Mouse (Mus musculus): ENCODE measurements around the gene Itpr1. TPM values are rescaled to one million over a fixed set of nuclear protein-coding genes. Genes with fewer than 3 reads are reported as not detected.

The Itpr1 gene
- total RNA-seq, 2 experiments from 2014 or later, result 106 to 129 TPM

DNA sequence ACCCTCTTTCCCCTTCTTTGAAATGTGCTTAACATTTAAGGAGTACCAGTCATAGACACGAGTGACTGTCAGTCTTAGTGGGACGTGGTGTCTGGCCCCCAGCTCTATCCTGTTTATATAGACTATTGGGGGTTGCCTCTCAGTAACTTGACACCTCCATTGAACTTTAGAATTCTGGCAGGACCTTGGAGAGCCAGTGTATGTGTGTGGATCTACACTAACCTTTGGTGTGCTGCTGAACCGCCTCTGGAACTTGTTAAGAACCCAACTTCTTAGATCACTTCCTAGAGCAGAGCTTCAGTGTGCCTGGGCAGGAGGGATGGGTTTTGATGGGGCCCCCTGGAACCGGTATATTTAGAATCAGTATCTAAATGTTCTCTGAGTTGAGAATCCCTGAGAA lies 26.2 kb downstream of the Itpr1 start:
- no peak for DNase-seq (ENCODE audit: low spot score in 2 of 2)

- DNase-seq (ENCODE audit: low spot score in 2 of 2), result no peak
Measured at GRCm38 (mm10) chr6:108240004-108240403, 27.1 kb downstream of the Itpr1 start.

DNA sequence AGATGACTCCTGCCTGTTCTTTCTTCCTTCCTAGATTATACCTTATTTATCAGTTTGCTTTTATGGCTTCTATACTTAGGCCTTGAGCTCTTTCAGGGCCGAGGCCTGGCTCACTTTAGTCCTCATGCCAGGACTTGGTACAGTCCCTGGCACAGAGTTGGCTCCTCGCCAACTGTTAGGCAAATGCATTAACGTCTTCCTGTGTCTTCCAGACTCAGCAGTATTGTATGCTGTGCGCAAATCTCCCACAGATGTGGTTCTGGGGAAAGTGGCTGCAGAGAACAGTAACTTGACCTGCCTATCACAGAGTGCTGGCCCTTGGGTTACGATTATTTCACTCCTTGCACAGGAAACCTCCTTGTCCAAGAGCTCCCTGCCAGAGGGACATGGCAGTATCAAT lies 27.9 kb downstream of the Itpr1 start:
- DNase-seq (ENCODE audit: low spot score in 2 of 2), result peak in 1 of 2 experiments; percentile 21

DNA sequence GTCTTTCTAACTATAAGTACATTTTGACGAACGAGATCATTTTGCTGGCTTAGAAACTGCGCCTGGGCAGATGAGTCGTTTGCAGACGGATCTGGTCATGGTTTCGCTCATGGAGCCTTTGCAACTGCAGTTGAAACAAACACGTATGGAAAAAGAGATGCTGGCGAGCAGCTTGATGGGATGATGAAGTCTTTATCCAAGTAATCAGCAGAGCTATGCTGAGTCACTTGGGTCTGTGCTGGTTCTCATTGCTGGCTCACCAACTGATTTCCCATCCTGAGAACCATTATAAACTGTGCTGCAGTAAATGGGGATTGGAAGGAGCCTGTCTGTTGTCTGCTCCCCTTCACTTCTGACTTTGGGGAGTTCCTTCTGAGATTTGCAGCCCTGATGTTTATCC lies 31.7 kb downstream of the Itpr1 start:
- DNase-seq (ENCODE audit: low spot score in 2 of 2), result no peak

- no peak for DNase-seq (ENCODE audit: low spot score in 2 of 2)
Measured at GRCm38 (mm10) chr6:108246369-108247085, 33.6 kb downstream of the Itpr1 start.

DNA sequence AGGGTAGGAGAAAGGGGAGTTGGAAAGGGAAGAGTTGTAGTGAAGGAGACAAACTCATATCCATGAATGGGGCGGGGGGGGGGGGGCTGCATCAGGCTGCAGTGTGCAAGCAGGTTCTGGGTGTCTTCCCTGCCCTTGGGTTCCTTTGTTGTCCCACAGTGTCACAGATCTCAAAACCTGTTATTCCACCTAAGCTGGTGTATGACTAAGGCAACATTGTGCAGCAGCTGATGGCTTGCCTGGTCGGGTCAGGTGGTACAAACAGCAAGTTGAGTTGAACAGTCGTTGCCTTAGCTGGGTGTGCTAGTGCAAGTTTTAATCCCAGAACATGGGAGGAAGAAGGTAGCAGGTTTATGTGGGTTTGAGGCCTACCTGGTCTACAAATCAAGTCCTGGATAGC lies 34.3 kb downstream of the Itpr1 start:
- no peak for DNase-seq (ENCODE audit: low spot score in 2 of 2)

- DNase-seq (ENCODE audit: low spot score in 2 of 2), result no peak
Measured at GRCm38 (mm10) chr6:108248519-108248918, 35.6 kb downstream of the Itpr1 start.

DNA sequence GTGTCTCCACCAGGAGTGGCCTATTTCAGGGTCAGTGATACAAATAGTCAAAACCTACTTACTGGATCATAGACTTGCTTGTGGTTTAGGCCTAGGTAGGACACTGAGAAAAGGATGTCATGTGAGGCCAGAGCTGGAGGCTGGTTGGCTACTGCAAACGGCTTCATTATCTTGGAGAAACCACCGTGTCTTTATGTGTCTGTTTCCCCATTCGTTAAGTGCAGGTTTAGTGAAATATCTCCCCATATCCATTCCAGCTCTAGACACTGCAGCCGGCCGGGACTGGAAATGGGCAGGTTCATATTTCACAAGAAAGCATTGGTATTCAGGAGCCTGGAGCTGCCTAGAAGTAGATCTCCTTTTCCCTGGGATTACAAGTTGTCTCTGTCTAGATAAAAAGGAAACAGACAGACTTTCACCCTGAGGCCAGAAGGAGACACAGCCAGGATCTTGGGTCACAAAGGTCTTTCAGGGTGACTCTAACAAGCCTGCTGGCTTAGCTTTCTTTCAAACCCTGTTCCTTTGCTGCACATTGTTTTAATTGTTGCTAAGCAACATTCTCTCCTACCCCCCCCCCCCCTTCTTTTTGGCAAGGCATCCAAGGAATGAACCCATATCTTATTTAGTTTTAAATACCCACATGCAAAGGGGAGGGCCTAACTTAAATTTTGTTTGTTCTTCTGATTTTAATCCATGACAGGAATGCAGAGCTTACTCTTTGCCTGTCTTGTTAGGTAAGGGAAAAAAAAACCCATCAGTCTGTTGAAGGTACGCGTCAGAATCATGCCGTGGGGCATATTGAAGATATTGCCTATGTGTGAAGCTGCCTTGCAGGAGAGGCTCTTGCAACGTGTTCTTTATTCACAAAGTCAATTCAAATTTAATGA lies 36.4 kb downstream of the Itpr1 start:
- DNase-seq (ENCODE audit: low spot score in 2 of 2), result no peak

GRCm38 (mm10) chr6:108249918-108250225 lies 37.0 kb downstream of the Itpr1 start:
- DNase-seq (ENCODE audit: low spot score in 2 of 2), result no peak

- DNase-seq (ENCODE audit: low spot score in 2 of 2), result no peak
Measured at GRCm38 (mm10) chr6:108250416-108250815, 37.5 kb downstream of the Itpr1 start.

- DNase-seq (ENCODE audit: low spot score in 2 of 2), result no peak
Measured at GRCm38 (mm10) chr6:108252565-108253360, 39.9 kb downstream of the Itpr1 start.

GRCm38 (mm10) chr6:108254132-108255064 lies 41.5 kb downstream of the Itpr1 start:
- no peak for DNase-seq (ENCODE audit: low spot score in 2 of 2)

- no peak for DNase-seq (ENCODE audit: low spot score in 2 of 2)
Measured at GRCm38 (mm10) chr6:108255880-108256279, 43.0 kb downstream of the Itpr1 start.

DNA sequence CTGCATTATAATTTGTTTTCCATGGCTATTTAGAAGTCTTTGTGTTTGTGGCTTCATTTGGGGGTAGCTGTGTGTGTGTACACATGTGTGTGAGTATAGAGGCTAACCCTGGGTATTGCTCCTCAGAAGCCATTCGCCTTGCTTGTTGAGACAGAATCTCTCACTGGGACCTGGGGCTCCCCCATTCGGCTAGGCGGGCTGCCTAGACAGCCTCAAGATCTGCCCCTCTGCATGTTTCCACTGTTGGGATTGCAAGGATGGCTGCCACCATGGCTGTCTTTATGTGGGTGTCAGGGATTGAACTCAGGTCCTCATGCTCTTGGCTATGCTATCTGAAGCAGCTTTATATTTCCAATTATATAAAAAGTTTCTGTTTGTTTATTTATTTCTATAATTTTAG lies 44.3 kb downstream of the Itpr1 start:
- DNase-seq (ENCODE audit: low spot score in 2 of 2), result no peak

DNA sequence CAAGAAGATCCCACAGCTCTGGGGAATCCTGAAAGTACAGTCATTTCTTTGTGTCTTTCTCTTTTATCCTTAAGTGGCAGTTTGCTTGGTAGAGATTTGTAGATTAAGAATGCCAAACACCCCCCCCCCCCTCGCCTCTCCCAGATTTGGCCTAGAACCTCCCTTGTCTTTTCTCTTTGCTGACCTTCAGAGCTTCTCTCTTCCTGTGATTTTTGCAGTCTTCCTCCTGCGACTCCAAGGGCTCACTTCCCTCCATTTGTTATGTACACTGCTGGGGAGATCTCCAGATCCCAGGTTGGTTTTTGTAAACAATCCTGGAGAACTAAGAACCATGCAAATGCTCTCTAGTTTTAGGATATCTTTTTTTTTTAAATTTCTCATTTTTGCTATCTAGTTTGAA lies 45.7 kb downstream of the Itpr1 start:
- DNase-seq (ENCODE audit: low spot score in 2 of 2), result no peak

- no peak for DNase-seq (ENCODE audit: low spot score in 2 of 2)
Measured at GRCm38 (mm10) chr6:108259671-108260070, 46.8 kb downstream of the Itpr1 start.

DNA sequence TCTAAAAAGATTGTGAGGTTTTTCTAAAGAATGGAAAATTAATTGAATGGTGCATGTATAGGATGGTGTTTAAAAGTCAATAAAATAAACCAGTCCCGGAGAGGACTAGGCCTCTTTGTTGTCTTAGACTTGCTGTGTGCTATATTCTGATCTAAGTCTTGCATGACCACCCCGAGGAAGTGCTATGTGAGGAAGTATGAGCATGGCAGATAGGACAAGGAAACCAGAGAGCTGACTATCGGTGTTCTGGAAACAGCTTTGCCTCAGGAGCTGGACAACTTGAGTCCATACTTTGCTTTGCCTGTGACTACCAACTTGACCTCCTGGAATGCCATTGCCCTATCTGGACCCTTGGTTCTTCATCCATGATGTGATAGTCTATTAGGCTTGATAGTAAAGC lies 48.6 kb downstream of the Itpr1 start:
- no peak for DNase-seq (ENCODE audit: low spot score in 2 of 2)

GRCm38 (mm10) chr6:108264164-108264563 lies 51.3 kb downstream of the Itpr1 start:
- DNase-seq (ENCODE audit: low spot score in 2 of 2), result no peak

- DNase-seq (ENCODE audit: low spot score in 2 of 2), result no peak
Measured at GRCm38 (mm10) chr6:108273451-108273850, 60.6 kb downstream of the Itpr1 start.

GRCm38 (mm10) chr6:108274364-108275084 lies 61.6 kb downstream of the Itpr1 start:
- no peak for DNase-seq (ENCODE audit: low spot score in 2 of 2)

Measured in adrenal gland, postnatal 4 days (tissue).